Mouse (Mus musculus): ENCODE results near the gene Crispld2. TPM values are rescaled to one million over a fixed set of nuclear protein-coding genes. Genes with fewer than 3 reads are reported as not detected.

Gene Crispld2
- 1.4 TPM for polyA plus RNA-seq (2014; fragmentation: Illumina TruSeq; extraction: RNeasy Lipid Tissue Mini Kit (QIAGEN cat#74804); ENCODE audit: low replicate concordance)

DNA sequence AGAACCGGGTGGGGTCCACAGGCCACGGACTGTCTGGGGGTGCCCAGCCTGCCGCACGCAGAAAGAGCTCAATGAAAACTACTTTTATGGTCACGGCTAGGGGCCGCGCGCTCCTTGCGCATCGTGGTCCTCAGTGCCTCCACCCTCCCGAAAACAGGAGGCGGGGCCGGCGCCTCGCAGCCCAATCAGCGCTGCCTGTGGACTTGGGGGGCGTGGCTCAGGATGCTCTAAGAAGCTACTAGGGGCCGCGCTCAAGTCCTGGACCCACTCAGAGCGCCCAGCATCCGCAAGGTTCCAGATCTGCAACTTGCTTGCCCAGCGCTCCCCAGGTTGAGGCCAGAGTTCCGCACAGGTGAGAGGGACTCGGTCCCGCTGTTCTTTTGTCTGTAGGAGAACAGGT lies at the start of gene Crispld2:
TSS of gene Crispld2 (plus strand) at position 190 of the 400 bp plus-strand sequence.

DNA sequence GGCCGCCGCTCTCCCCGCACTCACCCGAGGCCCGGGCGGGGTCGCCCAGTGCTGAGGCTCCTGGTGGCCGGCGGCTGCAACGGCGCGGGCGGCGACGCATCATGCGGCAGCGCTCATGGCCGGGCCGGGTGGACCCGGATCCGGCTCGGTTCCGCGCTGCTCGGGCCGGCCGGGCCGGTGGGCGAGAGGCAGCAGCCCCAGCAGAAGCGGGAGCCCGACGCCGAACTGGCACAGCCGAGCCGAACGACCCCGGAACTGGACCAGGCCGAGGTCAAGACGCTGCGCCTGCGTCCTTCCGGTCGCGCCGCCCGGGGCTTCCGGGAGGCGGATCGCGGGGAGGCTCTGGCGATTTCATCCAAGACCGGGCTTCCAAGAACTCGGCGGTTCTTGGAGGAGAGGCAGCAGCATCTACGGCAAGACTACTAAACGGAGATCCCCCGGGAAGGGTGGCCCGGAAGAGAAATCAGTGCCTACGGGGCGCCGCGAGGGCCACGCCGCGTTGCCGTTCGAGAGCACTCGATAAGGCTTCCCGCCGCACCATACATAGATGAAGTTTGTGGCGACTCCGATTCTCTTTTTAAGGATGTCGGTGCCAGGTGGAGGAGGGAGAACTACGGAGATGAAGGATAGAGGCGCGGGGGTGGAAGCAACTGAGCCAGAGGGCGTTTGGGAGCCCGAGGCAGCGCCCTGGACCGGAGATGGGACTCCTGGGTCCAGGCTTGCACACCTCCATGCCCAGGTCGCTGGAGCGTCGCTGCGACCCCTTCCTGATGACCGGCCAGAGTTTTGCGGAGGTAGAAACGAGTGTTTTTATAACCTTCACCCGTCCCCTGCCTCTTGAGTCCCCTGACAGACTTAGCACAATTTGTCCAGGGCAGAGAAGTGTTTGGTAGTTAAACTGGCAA lies 109.1 kb downstream of the Crispld2 start, which contains the start of gene Zdhhc7:
TSS of gene Zdhhc7 (minus strand) at position 415 of the 905 bp plus-strand sequence.

Other genes starting within 250 kb of the Crispld2 start
- 0.97 TPM for gene Tldc1, start 214.0 kb upstream of the Crispld2 start, polyA plus RNA-seq (2014; fragmentation: Illumina TruSeq; extraction: RNeasy Lipid Tissue Mini Kit (QIAGEN cat#74804); ENCODE audit: low replicate concordance)
- 0.33 TPM for gene Cotl1, start 151.9 kb upstream of the Crispld2 start, polyA plus RNA-seq (2014; fragmentation: Illumina TruSeq; extraction: RNeasy Lipid Tissue Mini Kit (QIAGEN cat#74804); ENCODE audit: low replicate concordance)
- not detected for gene Klhl36, start 130.2 kb upstream of the Crispld2 start, polyA plus RNA-seq (2014; fragmentation: Illumina TruSeq; extraction: RNeasy Lipid Tissue Mini Kit (QIAGEN cat#74804); ENCODE audit: low replicate concordance)
- gene Usp10, start 82.1 kb upstream of the Crispld2 start, polyA plus RNA-seq (2014; fragmentation: Illumina TruSeq; extraction: RNeasy Lipid Tissue Mini Kit (QIAGEN cat#74804); ENCODE audit: low replicate concordance), result 20.4 TPM
- gene Gm20388, start 81.6 kb upstream of the Crispld2 start, polyA plus RNA-seq (2014; fragmentation: Illumina TruSeq; extraction: RNeasy Lipid Tissue Mini Kit (QIAGEN cat#74804); ENCODE audit: low replicate concordance), result 2.7 TPM
- gene Zdhhc7, start 109.0 kb downstream of the Crispld2 start, polyA plus RNA-seq (2014; fragmentation: Illumina TruSeq; extraction: RNeasy Lipid Tissue Mini Kit (QIAGEN cat#74804); ENCODE audit: low replicate concordance), result 0.78 TPM
- gene 6430548M08Rik, start 121.7 kb downstream of the Crispld2 start, polyA plus RNA-seq (2014; fragmentation: Illumina TruSeq; extraction: RNeasy Lipid Tissue Mini Kit (QIAGEN cat#74804); ENCODE audit: low replicate concordance), result 1.6 TPM
- not detected for gene Fam92b, start 185.0 kb downstream of the Crispld2 start, polyA plus RNA-seq (2014; fragmentation: Illumina TruSeq; extraction: RNeasy Lipid Tissue Mini Kit (QIAGEN cat#74804); ENCODE audit: low replicate concordance)
- 2.6 TPM for gene Gse1, start 236.0 kb downstream of the Crispld2 start, polyA plus RNA-seq (2014; fragmentation: Illumina TruSeq; extraction: RNeasy Lipid Tissue Mini Kit (QIAGEN cat#74804); ENCODE audit: low replicate concordance)